Mouse (Mus musculus) kidney, postnatal 25 days (tissue): Measurements from ENCODE around the gene Ppm1l.

Source experiments
- DNase-seq, 2 experiments: peaks; one replicate each; pipeline ENCODE4 v3.0.0; 2021; ENCODE audit warnings: mixed read lengths in 2 of 2

Ppm1l gene

DNA sequence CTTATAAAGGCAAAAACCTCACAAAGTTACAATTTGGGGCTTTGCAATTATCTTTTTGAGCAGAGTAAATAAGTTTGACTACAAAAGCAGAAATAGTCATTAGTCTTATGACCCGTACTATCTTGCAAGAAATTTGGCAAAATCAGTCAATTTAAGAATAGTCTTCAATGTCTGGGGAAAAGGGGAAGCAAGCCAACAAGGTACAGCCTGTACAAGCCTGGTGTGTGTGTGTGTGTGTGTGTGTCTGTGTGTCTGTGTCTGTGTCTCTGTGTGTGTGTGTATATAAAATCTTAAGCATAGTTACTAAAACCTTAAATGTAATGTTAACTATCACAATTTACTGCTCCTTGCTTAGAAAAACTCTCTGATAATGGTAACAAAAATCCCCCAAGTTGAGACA lies 290.3 kb downstream of the Ppm1l start:
- no peak for DNase-seq

DNA sequence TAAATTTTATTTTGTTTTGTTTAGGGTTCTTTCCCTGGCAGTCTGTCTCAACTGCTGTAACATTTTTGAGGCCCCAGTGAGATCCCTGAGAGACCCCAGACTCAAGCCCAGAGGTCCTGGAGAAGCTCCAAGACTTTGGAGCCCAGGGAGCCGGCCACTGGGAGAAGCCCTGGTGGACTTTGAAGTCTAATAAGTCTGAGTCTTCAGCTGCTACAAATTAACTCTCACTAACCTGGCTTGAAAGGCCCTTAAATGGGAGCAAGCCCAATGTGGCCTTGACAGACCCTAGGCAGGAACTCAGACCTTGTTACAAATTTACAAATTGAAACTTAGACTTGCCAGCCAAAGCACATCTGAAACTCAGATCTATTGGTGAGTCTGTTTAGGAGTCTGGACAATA lies 290.8 kb downstream of the Ppm1l start:
- DNase-seq, result peak; percentile 47 to 72

- peak; percentile 9 to 58 for DNase-seq
Observed at GRCm38 (mm10) chr3:69607909-69608308, 291.2 kb downstream of the Ppm1l start.
